Mouse (Mus musculus): ENCODE measurements around the gene Olfr56.
"Not testable (repeated sequence)": the region's sequence is repeated elsewhere in the genome, so short reads cannot be mapped to it uniquely, and the experiment has no call there.

Olfr56 gene

GRCm38 (mm10) chr11:48978240-48978939 lies at the start of gene Olfr56:
Olfr56 (plus strand) TSS chr11:48978889.
- DNase-seq (ENCODE audit: low spot score in 2 of 2), result not testable (repeated sequence)

- not testable (repeated sequence) for DNase-seq (ENCODE audit: low spot score in 2 of 2)
Measured at GRCm38 (mm10) chr11:48933422-48933821, 45.3 kb upstream of the Olfr56 start.

- DNase-seq (ENCODE audit: low spot score in 2 of 2), result not testable (repeated sequence)
Measured at GRCm38 (mm10) chr11:48933923-48934322, 44.8 kb upstream of the Olfr56 start.

DNA sequence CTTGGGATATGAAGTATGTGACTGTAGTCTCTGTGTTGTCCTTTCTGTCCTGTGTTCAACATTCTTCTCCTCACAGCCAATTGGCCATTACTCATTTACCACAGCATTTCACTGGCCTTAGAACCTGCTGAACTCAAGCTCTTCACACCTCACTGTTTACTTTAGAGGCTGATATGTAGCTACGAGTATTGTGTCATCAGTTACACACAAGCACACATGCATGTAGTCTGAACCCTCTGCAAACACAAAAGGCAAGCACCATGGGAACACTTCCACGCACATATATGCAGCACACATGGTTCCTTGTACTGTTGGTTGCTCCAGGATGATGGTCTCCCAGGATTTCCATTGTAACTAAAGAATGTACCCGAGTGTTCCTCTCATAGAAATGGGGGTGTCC lies 43.4 kb upstream of the Olfr56 start:
- not testable (repeated sequence) for DNase-seq (ENCODE audit: low spot score in 2 of 2)

DNA sequence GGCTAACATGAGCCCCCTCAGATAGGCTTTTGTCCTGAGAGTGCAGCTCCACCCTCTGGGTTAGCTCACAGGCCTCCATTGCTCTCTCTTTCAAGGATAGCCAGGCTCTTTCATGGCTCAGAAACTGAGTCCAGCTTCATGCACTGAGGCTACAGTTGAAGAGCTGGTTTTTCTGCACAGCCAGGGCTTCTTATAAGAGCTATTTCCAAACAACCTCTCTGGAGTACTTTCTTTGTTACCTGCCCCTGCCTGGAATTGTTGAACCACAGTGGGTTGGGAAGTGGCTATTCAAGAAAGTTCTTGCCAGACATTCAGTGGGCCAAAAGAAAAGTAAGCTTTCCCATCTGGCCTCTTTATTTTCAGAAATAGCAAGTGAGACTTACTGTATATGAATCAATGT lies 39.4 kb upstream of the Olfr56 start:
- DNase-seq (ENCODE audit: low spot score in 2 of 2), result not testable (repeated sequence)

DNA sequence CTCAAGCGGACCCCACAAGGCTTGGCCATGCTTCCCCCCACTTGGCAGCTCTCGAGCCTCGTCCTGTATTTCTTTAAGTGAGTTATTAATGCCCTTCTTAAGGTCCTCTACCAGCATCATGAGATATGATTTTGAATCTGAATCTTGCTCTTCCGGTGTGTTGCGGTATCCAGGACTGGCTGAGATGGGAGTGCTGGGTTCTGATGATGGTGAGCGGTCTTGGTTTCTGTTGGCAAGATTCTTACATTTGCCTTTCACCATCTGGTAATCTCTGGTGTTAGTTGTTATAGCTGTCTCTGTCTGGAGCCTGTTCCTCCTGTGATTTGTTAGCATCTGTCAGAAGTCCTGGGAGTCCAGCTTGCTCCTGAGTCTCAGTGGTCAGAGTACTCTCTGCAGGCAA lies 32.6 kb upstream of the Olfr56 start, which contains the start of gene Psme2b:
Gene Psme2b (minus strand): TSS at position 101 of the 400 bp plus-strand sequence.
- DNase-seq (ENCODE audit: low spot score in 2 of 2), result not testable (repeated sequence)

DNA sequence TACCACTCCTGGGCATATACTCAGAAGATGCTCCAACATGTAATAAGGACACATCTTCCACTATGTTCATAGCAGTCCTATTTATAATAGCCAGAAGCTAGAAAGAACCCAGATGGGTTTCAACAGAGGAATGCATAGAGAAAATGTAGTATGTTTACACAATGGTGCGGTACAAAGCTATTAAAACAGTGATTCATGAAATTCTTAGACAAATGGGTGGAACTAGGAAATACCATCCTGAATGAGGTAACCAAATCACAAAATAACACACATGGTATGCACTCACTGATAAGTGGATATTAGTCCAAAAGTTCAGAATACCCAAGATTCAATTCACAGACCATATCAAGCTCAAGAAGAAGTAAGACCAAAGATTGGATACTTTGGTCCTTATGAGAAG lies 4.0 kb upstream of the Olfr56 start:
- DNase-seq (ENCODE audit: low spot score in 2 of 2), result not testable (repeated sequence)

DNA sequence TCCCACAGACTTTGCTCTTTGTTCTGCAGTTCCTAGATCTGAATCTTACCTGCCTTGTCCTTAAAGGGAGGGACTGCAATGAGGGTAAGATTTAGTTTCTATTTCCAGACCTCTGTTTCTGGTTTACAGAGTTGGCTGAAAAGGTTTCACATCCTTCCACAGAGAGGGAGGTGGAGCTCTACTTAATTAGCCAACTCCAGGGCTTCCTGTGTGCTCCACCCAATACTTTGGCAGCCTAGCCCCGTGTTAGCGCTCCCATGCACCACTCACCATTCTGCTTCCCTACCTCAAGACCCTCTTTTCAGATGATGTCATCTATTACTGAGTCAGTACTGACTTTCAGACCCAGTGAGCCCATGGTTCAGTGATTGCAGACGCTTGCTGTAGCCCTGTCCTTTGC lies 562 bp downstream of the Olfr56 start, which contains the start of gene 9930111J21Rik1:
Gene 9930111J21Rik1 (minus strand): TSS at position 148 of the 400 bp plus-strand sequence.
- not testable (repeated sequence) for DNase-seq (ENCODE audit: low spot score in 2 of 2)

- not testable (repeated sequence) for DNase-seq (ENCODE audit: low spot score in 2 of 2)
Measured at GRCm38 (mm10) chr11:48980052-48980451, 1.4 kb downstream of the Olfr56 start.

- not testable (repeated sequence) for DNase-seq (ENCODE audit: low spot score in 2 of 2)
Measured at GRCm38 (mm10) chr11:48982848-48983247, 4.2 kb downstream of the Olfr56 start.

DNA sequence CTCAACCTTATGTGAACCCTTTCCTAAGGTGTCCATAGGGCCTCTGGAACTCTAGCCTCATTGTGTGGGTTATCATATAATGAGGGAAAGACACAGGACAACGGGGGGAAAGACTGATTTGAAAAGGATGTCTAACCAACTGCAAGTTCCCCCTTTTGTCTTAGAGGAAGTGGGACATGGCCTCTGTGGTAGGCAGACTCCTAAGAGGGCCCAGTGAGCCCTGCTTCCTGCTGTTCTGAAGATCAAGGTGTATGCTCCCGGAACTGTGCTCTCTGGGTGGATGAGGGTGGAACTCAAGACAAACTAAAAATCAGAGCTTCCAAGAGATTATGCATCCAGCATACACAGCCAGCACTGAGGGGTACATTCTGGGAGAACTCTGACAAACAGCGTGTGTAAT lies 9.5 kb downstream of the Olfr56 start:
- not testable (repeated sequence) for DNase-seq (ENCODE audit: low spot score in 2 of 2)

DNA sequence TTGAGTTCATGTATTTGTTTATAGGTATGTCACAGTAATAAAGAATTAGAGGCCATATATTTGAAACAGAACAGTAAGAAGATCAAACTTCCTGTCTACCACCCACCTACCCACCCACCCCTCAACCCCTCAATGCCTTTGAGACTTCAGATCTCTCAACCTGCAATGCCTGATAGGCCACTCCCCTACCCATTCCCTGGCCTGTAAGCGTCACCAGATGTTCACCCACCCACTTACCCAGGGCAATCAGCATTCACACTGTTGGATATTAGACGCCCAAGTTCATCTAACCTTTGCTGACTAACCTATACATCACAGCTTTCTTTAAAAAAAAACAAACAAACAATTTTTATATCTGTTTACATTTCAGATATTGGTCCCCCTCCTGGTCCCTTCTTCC lies 11.3 kb downstream of the Olfr56 start:
- not testable (repeated sequence) for DNase-seq (ENCODE audit: low spot score in 2 of 2)

DNA sequence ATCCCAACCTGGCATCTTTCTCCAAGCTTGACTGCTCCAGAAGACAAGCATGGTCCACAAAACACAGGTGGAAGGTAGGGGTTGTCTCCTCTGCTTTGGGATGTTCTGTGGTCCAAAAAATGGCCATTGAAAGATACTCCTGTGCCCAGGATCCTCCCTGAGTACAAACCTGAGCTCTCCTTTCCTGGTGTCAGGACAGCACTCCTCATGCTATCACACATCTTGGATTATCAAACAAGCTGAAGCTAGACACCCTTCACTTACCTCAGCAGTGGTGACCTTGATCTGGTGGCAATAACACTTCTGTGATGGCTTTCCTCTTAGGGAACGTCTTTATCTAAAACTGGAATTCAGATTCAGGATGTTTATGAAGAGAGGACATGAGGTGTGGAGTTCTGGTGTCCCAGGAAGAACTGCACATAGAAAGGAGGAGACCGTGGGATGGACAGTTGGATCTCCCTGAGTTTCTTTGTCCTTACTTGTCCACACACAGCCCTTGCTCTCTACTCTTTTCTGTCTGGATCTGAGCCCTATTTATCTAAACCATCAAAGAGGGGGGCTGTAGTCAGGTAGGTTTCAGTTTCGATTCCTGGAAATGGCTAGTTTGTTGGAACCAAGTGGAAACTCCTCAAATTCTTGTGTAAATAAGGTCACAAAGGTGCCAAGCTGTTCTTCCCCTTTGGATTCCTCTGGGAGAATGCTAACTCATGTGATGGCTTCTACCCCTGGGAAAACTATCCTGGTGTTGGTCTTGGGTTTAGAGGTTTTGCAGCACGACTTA lies 13.2 kb downstream of the Olfr56 start, which contains the start of gene Gm12185:
Gene Gm12185 (minus strand): TSS at position 487 of the 781 bp plus-strand sequence.
- not testable (repeated sequence) for DNase-seq (ENCODE audit: low spot score in 2 of 2)

GRCm38 (mm10) chr11:48993296-48993695 lies 14.6 kb downstream of the Olfr56 start:
- DNase-seq (ENCODE audit: low spot score in 2 of 2), result not testable (repeated sequence)

GRCm38 (mm10) chr11:48994018-48994417 lies 15.3 kb downstream of the Olfr56 start, which contains the start of gene Tgtp1:
Tgtp1 (minus strand) TSS chr11:48994172.
- DNase-seq (ENCODE audit: low spot score in 2 of 2), result not testable (repeated sequence)

DNA sequence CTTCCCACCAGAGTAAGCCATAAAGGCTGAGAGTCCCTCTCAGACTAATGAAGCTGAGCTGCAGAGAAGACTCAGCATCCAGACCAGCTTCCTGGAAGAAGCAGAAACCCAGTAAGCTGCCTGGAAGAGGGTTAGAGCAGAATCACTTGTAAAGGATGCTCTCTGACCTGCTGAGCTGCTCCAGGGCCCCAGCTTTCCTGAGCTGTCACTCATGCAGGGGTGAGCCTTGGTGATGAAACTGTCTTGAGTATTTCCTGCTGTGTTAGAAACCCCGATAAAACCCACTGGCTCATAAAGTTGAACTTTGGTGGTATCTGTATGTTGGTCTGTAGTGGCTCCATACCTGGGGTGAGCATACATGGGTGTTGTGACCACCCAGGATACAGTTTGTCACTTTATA lies 21.7 kb downstream of the Olfr56 start:
- not testable (repeated sequence) for DNase-seq (ENCODE audit: low spot score in 2 of 2)

- not testable (repeated sequence) for DNase-seq (ENCODE audit: low spot score in 2 of 2)
Measured at GRCm38 (mm10) chr11:49006317-49006716, 27.6 kb downstream of the Olfr56 start.

- DNase-seq (ENCODE audit: low spot score in 2 of 2), result not testable (repeated sequence)
Measured at GRCm38 (mm10) chr11:49006785-49007184, 28.1 kb downstream of the Olfr56 start.

DNA sequence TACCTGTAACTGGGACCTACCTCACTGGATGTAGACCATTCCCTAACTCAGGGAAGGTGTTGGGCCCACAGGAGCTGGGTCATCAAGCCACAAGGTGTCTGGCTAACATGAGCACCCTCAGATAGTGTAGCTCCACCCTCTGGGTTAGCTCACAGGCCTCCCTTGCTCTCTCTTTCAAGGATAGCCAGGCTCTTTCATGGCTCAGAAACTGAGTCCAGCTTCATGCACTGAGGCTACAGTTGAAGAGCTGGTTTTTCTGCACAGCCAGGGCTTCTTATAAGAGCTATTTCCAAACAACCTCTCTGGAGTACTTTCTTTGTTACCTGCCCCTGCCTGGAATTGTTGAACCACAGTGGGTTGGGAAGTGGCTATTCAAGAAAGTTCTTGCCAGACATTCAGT lies 33.4 kb downstream of the Olfr56 start:
- not testable (repeated sequence) for DNase-seq (ENCODE audit: low spot score in 2 of 2)

GRCm38 (mm10) chr11:49050064-49050463 lies 71.4 kb downstream of the Olfr56 start:
- not testable (repeated sequence) for DNase-seq (ENCODE audit: low spot score in 2 of 2)

- DNase-seq (ENCODE audit: low spot score in 2 of 2), result not testable (repeated sequence)
Measured at GRCm38 (mm10) chr11:49051093-49051891, 72.6 kb downstream of the Olfr56 start, which contains the start of gene 9930111J21Rik2. 9930111J21Rik2 (minus strand) TSS chr11:49051242.
